ENCODE assay signal across 23 mouse cellular contexts in genomic region chr1:185271373-185271772, GRCm38 (mm10). TPM values are rescaled to one million over a fixed set of nuclear protein-coding genes. Genes with fewer than 3 reads are reported as not detected.
DNase-seq lines count a peak whose midpoint lies in the region; ATAC-seq and TF ChIP-seq lines count a peak whose summit lies in the region.
"Had no signal": no experiment of that assay in that cellular context is flagged by ENCODE, and none has a peak within 500 bp of the region (broad histone marks: within the 10 kb centered on the region; RNA-seq: fewer than 3 reads in every experiment).

No protein-coding gene starts in this region.

- H3K4me1 ChIP-seq in intestine, embryonic 14.5 days (replicated peaks; ENCODE audit: control insufficient read depth, insufficient read depth, low read length) = no peaks in the 10 kb centered on the region
- H3K4me1 ChIP-seq in intestine, embryonic 16.5 days (ENCODE audit: control insufficient read depth, insufficient read depth, low read length) = peaks cover 3% of the 10 kb centered on the region; the same call in 1 of the 2 replicates
- H3K4me1 ChIP-seq in small intestine, adult 2 months (ENCODE audit: control insufficient read depth, insufficient read depth, insufficient read length, low read length) = peaks cover 11% of the 10 kb centered on the region
- H3K4me1 ChIP-seq: embryonic facial prominence, embryonic 10.5 days; embryonic facial prominence, embryonic 12.5 days; forebrain, embryonic 13.5 days; forebrain, embryonic 15.5 days had no signal

- 86% methylated on average over 9 of the region's 9 CpGs for WGBS in intestine, embryonic 14.5 days
- WGBS in intestine, embryonic 16.5 days = 72% methylated on average over 9 of the region's 9 CpGs
- 38% methylated on average over 9 of the region's 9 CpGs for WGBS in small intestine, adult 2 months

- no peak for ATAC-seq in intestine, embryonic 14.5 days (replicated peaks; ENCODE audit: low FRiP score, low TSS enrichment, low read depth)
- peak; percentile 68 for ATAC-seq in intestine, embryonic 16.5 days
- ATAC-seq: activated CD4-positive, CD25-positive, alpha-beta regulatory T cell, adult 4 months; CD4-positive, CD25-positive, alpha-beta regulatory T cell, adult 4 months; forebrain, embryonic 13.5 days; forebrain, embryonic 15.5 days; forebrain, postnatal 0 days; Patski had no signal

- H3K9me3 ChIP-seq in intestine, embryonic 14.5 days (ENCODE audit: control insufficient read depth, low read length) = no peaks in the 10 kb centered on the region
- no peaks in the 10 kb centered on the region for H3K9me3 ChIP-seq in intestine, embryonic 16.5 days (ENCODE audit: control insufficient read depth, low read length)
- H3K9me3 ChIP-seq: embryonic facial prominence, embryonic 10.5 days; embryonic facial prominence, embryonic 12.5 days; forebrain, embryonic 15.5 days; G1E had no signal

- H3K27ac ChIP-seq in intestine, embryonic 14.5 days (ENCODE audit: low read depth) = peak overlapping the region; percentile 51; the same call in 1 of the 2 replicates
- H3K27ac ChIP-seq in intestine, embryonic 16.5 days (ENCODE audit: low read length) = peak overlapping the region; percentile 83
- H3K27ac ChIP-seq in small intestine, adult 2 months (ENCODE audit: insufficient read depth, low read depth, low read length) = peak overlapping the region; percentile 96
- H3K27ac ChIP-seq: embryonic facial prominence, embryonic 10.5 days; embryonic facial prominence, embryonic 12.5 days; forebrain, embryonic 13.5 days; forebrain, embryonic 15.5 days had no signal

- no peak overlapping the region for H3K4me2 ChIP-seq in intestine, embryonic 14.5 days (ENCODE audit: low read length)
- no peak overlapping the region for H3K4me2 ChIP-seq in intestine, embryonic 16.5 days (ENCODE audit: low read depth, low read length)
- H3K4me2 ChIP-seq: embryonic facial prominence, embryonic 12.5 days; forebrain, embryonic 13.5 days; forebrain, embryonic 15.5 days had no signal

- DNase-seq in intestine, embryonic 14.5 days (ENCODE audit: low spot score) = no peak
- no peak for DNase-seq in thymus, postnatal 10 days (ENCODE audit: low spot score in 2 of 2)
- no peak for DNase-seq in spleen, postnatal 36 days (ENCODE audit: low spot score in 2 of 2)
- DNase-seq: adrenal gland, adult 8-10 months; adrenal gland, postnatal 14 days; B cell, adult 2 months; cerebellum, adult 11 months; cerebellum, adult 18-20 months; cerebellum, adult 8-10 months; cerebellum, postnatal 10 days; cerebellum, postnatal 25 days; forebrain, postnatal 0 days had no signal

- H3K9ac ChIP-seq in intestine, embryonic 14.5 days (ENCODE audit: low read length) = no peak overlapping the region
- no peak overlapping the region for H3K9ac ChIP-seq in intestine, embryonic 16.5 days (ENCODE audit: low read depth, low read length)
- H3K9ac ChIP-seq: embryonic facial prominence, embryonic 12.5 days; forebrain, embryonic 13.5 days; forebrain, embryonic 15.5 days; forebrain, postnatal 0 days had no signal

- no peak; the same call in 1 of the 2 replicates for TF ChIP-seq POLR2A in small intestine, adult 2 months (IDR thresholded peaks at IDR 0.05; ENCODE audit: low read depth, low read length)

- peaks cover 68% of the 10 kb centered on the region for H3K36me3 ChIP-seq in intestine, embryonic 14.5 days (ENCODE audit: control insufficient read depth, insufficient read depth, low read length)
- H3K36me3 ChIP-seq in intestine, embryonic 16.5 days (ENCODE audit: control insufficient read depth, insufficient read depth, low read length) = peaks cover 20% of the 10 kb centered on the region
- peaks cover 37% of the 10 kb centered on the region for H3K36me3 ChIP-seq in small intestine, adult 2 months (ENCODE audit: control insufficient read depth, insufficient read depth, low read length)

- H3K4me3 ChIP-seq in intestine, embryonic 14.5 days (ENCODE audit: low read depth, low read length) = no peak overlapping the region
- H3K4me3 ChIP-seq in intestine, embryonic 16.5 days (ENCODE audit: low read length) = no peak overlapping the region
- H3K4me3 ChIP-seq in small intestine, adult 2 months (ENCODE audit: low read depth, low read length) = no peak overlapping the region
- H3K4me3 ChIP-seq: embryonic facial prominence, embryonic 10.5 days; embryonic facial prominence, embryonic 12.5 days; forebrain, embryonic 13.5 days; forebrain, embryonic 15.5 days had no signal

- TF ChIP-seq CTCF in small intestine, adult 2 months (IDR thresholded peaks at IDR 0.05; ENCODE audit: extremely low read depth, insufficient read length, insufficient replicate concordance, low read depth, low read length) = no peak

- H3K27me3 ChIP-seq in intestine, embryonic 14.5 days (replicated peaks; ENCODE audit: control insufficient read depth, insufficient read depth, low read length) = no peaks in the 10 kb centered on the region
- H3K27me3 ChIP-seq in intestine, embryonic 16.5 days (replicated peaks; ENCODE audit: control insufficient read depth, insufficient read depth, low read length) = no peaks in the 10 kb centered on the region
- H3K27me3 ChIP-seq in small intestine, adult 2 months (ENCODE audit: control insufficient read depth, insufficient read depth, low read length) = no peaks in the 10 kb centered on the region
- H3K27me3 ChIP-seq: CH12.LX; embryonic facial prominence, embryonic 12.5 days; forebrain, embryonic 13.5 days; forebrain, embryonic 15.5 days; Patski had no signal

RNA-seq across cellular contexts. Expression of gene Iars2, which starts 57.8 kb away (rescaled TPM):
- polyA plus RNA-seq in intestine, embryonic 14.5 days (2014; fragmentation: Nextera tagmentation; extraction: Ambion mirVana) = 46.3 and 52.7 TPM in 2 replicates
- polyA plus RNA-seq in intestine, embryonic 16.5 days (2015; fragmentation: Nextera tagmentation; extraction: Ambion mirVana) = 86.6 and 109 TPM in 2 replicates
- polyA plus RNA-seq in small intestine, adult 2 months (2012; rRNA removed) = 7.9 and 9.0 TPM in 2 replicates
